Mouse (Mus musculus) hematopoietic stem cell, adult 5-6 weeks (primary cell): ENCODE data around the gene Surf2. TPM values are rescaled to one million over a fixed set of nuclear protein-coding genes. Genes with fewer than 3 reads are reported as not detected.
"Not testable (repeated sequence)": the region's sequence is repeated elsewhere in the genome, so short reads cannot be mapped to it uniquely, and the experiment has no call there.

Experiments
- ATAC-seq, 2 experiments: fragments of 125-278 bp in 1 of 2; replicated peaks in 1 of 2; 2 replicates each; pipeline ENCODE4 v1.8.0; 2016 to 2017; ENCODE audit warnings: inconsistent platforms in 2 of 2, mild to moderate bottlenecking in 2 of 2, moderate number of reproducible peaks in 2 of 2, low read depth in 1 of 2, moderate TSS enrichment in 1 of 2; ENCODE audit not compliant: low FRiP score in 2 of 2, poor library complexity in 2 of 2, severe bottlenecking in 2 of 2, insufficient read depth in 1 of 2, low TSS enrichment in 1 of 2
- total RNA-seq: library from RNA; stranded (forward); fragments of 172-1452, 232-1000 nt; gene quantifications from 2 replicates; pipeline ENCODE4 v1.2.3, GENCODE M21; 2017

Surf2 gene
- 83.3 and 94.2 TPM in 2 replicates for total RNA-seq

DNA sequence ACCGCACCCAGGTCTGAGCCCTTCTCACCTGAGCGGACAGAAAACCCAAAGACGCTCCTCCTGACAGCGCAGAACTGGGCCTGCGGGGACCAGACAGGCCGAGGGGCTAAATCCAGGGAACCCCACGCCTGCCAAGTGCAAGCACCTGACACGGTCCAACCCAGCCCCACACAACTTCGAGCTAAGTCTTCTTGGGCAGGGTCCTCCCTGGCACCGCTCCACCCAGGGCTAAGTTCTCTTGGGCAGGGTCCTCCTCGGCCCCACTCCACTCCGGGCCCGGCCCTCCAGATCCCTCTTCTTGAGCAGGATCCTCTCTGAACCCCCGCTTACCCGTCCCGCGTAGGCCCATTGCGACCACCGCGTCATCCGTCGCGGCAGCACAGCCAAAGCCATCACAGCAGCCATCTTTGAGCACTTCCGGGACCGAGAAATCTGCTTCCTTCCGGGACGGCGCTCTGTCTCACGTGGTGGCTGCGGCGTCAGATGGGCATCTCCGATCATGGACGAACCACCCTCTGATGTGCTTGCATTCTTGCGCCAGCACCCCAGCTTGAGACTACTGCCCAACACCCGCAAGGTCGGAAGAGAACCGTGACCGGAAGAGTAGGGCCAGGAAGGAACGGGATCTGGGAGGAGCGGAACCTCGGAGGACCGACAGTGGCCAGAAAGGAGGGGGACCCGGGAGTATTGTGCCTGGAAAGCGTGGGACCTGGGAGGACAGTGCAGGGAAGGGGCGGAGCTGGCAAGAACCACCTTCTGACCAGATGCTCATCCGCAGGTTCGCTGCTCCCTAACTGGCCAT, at the start of gene Surf2, which contains the start of gene Surf1:
Surf2 (plus strand) TSS at position 441 of the 802 bp plus-strand sequence.
Surf1 (minus strand) TSS at position 604 of the 802 bp plus-strand sequence.
- peak; percentile 85 to 89 for ATAC-seq

DNA sequence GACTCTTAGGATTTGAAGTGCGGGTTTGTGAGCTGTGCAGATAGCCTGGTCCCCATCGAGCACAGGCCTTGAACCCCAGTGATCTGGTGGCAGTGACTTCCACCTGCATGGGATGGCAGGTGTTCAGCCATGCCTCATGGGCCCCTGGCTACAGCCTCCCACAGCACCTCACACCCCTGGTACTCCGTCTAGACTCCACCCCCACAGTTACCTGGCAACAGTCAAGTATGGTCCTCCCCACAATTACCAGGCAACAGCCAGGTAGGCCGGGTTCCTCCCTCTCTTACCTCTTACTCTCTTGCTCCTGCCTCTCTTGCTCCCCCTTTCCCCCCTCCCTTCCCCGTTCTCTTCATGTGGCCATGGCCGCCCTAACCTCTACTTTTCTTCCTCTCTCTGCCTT, 45.5 kb upstream of the Surf2 start:
- ATAC-seq = no peak

DNA sequence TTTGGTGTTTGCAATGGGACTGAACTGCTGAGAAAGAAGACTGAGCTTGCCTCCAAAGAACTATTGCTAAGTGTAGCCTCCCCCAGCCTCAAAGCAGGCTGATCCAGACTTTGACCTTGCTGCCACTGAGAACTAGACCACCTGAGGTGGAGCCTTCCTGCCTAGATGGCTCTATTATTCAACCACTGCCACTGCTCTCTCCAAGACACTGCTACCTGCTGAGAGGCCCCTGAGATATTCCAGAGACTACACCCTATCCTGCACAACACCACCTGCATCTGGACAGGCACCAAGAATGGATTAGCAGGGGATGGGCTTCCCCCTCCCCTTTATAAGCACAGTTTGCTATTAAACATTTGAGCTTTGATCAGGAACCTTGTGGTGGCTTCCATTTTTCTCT, 37.6 kb upstream of the Surf2 start:
- ATAC-seq = no peak

DNA sequence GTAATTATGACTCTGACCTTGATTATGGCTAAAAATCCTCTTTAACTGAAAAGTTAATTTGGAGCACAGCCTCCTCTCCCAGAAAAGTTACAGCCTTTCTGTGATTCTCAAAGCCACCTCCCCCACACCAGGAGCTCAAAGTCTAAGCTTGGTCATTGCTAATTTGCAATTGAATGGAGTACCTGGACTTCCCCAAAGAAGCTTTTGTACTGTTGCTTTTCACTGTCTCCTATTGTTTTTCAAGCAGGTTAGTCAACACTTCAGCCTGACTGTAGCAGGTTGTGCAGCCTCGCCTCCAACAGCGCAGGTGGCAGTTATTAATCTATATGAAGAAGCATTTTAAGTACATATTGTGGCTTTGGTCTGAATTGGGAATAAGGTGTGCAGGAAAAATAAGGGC, 30.6 kb upstream of the Surf2 start:
- not testable (repeated sequence) for ATAC-seq

DNA sequence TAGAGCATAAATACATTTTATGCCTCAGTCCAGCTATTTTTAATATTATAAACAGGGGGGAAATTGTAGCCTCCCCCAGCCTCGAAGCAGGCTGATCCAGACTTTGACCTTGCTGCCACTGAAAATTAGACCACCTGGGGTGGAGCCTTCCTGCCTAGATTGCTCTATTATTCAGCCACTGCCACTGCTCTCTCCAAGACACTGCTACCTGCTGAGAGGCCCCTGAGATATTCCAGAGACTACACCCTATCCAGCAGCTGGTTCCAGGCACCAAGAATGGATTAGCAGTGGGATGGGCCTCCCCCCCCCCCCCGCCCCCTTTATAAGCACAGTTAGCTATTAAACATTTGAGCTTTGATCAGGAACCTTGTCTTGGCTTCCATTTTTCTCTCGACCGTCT, 30.0 kb upstream of the Surf2 start:
- not testable (repeated sequence) for ATAC-seq

DNA sequence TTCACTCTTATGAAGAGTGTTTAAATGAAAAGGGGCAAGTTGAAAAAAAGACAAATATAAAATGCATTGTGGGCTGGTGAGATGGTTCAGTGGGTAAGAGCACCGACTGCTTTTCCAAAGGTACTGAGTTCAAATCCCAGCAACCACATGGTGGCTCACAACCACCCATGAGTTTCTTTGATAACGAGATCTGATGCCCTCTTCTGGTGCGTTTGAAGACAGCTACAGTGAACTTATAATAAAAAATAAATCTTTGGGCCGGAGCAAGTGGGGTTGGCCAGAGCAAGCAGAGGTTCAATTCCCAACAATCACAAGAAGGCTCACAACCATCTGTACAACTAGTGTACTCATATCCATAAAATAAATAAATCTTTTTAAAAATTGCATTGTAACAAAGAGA, 20.3 kb upstream of the Surf2 start:
- ATAC-seq = no peak

DNA sequence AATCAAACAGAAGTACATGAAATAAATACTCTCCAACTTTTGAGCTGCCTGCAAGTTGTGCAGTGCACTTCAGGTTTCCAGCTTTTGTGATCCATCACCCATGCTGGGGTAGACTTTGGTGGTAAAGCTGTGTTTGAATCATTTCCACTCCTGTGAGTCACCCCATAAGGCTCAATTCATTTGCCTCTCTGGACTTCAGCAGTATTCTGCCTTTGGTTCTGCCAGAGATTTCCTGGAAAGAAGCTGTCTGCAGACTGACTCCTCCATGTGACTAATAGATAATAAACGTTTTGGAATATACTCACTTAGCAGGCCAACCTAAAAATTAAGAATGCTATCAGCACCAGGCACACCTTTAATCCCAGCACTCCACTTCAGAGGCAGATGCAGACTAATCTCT, 15.4 kb upstream of the Surf2 start:
- no peak for ATAC-seq

DNA sequence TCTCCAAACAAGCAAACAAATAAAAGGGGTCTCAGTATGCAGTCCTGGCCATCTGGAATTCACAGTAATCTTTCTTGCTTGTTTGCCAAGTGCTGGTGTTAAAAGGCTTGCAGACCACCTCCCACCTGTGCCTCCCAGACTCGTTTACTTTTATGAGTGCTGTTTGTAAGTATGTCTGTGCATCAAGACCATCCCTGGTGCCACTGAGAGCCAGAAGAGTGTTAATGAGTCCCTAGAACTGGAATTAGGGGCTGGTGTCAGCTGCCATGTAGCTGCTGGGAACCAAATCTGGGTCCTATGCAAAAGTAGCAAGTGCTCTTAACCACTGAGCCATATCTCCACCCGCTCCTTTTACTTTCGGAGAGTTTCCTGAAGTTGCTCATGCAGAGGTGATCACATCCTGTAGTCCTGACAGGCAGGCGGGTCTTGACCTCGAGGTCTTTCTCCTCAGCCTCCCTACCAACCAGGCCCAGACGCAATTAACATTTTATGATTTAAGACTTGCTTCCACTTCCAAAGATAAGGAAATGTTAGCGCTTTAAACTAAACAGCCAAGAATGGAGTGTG, 14.2 kb upstream of the Surf2 start:
- ATAC-seq = no peak

DNA sequence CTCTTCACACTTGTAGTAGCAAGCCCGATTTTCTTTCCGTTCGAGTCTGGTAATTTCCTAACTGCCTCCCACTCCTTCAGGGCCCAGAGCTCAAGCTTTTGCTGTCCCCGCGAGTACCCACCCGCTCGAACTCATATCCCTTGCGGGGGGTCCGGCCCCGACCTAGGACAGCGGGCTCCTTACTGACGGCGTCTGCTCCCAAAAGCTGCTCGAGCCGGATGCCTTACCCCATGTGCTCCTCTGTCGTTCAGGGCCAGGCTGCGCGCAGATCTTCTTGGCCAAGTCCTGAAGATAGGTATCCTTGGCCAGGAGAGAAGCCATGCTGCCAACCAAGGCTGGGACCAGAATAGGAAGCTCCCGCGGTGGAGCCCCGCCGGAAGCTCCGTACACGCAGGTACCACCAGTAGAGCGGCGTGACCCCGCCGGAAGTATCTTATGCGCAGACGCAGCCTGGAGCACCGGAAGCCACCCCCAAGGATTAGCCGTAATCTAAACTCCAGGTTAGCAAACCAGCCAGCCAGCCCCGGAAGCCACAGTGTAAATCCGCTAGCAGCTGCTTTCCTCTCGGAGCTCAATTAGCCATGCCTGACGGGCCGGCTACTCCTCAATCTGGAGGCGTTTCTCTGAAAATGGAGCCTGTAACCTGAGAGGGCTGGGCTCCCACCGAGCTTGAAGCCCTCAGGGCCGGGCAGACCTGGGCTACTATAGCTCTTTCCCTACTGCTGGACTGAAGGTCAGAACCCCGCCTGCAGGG, 13.5 kb upstream of the Surf2 start, which contains the start of gene Surf6:
Surf6 (minus strand) TSS at position 413 of the 754 bp plus-strand sequence.
- ATAC-seq = peak; percentile 84 to 94

DNA sequence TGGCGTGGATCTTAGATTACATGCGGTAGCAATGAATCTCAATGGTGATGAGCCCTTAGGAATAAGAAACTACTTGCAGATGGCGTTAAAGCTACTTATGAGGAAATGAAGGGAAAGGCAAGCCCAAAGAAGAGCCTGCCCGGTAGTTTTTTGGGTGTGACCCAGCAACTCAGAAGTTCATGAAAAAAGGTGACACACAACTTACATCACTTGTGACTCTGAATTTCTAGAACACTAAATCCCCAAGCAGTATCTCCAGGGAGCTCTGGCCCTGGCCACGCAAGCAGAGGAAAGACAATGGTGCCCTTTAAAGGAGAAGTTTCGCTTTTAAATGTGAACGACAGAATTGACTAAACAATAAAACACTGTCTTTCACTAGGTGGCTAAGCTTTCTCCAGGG, 12.9 kb upstream of the Surf2 start:
- no peak for ATAC-seq

DNA sequence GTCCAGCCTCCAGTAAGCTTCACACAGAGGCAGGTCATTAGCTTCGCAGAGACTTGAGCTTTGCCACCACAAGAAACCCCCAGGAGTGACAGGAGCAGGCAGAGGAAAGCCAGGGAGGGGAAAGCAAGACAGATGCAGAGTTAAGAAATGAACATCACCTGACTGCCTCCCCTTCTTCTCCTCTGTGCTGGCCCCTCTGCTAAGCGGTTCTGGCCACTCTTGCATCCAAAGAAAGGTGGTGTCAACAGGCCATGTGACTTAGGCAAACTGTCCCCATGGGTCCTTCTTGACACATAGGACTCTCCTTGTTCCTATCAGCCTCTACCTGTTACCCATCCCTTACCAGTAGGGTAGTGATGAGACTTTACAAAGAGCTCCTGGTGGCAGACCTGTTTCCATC, 10.2 kb upstream of the Surf2 start:
- no peak for ATAC-seq

DNA sequence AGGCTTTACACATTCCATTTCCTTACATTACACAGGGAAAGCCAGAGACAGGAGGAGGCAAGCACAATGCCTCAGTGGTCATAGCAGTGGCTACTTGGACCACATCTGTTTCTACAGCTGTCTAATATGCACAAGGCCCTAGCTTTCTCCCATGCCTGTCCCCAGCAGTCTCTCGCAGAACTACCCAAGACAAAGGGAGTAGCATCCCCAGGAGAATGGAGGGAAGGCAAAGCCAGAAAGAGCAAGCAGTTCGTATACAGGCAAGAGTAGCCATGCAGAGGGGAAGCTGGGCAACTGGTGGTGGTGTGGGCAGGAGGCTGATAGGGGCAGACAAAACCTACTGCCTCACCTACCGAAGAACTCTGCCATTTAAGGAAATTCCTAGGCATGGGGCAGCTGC, 9.7 kb upstream of the Surf2 start:
- no peak for ATAC-seq

DNA sequence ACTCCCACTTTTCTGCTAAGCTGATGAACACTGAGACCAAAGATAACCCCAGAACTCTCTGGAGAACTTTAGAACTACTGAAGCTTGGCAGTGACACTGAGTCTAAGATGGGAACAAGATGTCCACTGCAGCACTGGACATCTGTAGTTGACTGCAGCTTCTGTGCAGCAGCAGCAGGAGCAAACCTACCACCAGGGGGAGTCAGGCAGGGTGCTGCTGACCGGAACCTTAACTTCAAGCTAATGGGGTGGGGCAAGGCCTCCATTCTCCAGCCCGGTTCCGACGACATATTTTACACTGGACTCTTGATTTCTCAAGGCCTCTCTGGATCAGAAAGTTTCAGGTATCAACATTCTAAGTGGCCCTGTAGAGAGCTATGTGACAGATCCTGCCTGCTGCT, 9.1 kb upstream of the Surf2 start:
- ATAC-seq = no peak

DNA sequence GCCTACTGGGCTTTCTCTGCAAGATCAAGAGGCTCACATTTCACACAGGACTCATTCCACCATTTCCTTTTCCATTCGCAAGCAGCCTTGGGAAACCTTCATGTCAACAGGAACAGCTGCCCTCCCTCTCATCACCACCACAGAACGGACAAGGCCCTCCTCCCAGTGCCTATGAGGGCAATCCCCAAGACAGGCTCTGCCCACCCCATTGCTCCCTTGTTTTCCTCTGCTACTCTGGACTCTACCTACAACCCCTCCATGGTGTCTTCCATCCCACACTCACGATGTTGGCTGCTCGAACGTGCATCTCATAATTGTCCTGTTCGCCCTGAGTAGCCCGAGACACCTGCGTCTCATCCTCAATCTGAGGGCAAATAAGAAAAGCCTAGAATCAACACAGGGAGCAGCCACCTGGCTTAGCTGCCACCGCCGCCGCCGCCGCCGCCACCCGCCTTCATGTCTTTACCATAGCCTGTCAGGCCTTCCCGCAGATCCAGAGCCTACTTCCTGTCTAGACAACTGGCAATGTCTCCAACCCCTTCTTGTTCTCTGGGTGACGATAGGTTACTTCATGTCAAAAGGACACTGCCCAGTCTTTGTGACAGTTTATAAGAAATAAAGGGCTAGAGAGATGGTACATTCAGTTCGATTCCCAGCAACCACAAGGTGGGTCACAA, 7.3 kb upstream of the Surf2 start:
- no peak for ATAC-seq

DNA sequence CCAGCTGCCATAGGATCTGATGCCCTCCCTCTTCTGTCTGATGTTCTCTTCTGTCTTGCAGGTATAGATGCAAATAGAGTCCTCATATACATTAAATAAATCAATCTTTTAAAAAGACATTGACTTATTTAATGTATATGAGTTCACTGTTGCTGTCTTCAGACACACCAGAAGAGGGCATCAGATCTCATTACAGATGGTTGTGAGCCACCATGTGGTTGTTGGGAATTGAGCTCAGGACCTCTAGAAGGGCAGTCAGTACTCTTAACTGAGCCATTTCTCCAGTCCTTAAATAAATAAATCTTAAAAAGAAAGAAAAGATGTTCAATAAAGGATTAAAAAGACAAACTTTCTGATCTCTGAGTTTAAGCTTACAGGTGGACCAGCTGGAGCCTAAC, 6.8 kb upstream of the Surf2 start:
- ATAC-seq = no peak

DNA sequence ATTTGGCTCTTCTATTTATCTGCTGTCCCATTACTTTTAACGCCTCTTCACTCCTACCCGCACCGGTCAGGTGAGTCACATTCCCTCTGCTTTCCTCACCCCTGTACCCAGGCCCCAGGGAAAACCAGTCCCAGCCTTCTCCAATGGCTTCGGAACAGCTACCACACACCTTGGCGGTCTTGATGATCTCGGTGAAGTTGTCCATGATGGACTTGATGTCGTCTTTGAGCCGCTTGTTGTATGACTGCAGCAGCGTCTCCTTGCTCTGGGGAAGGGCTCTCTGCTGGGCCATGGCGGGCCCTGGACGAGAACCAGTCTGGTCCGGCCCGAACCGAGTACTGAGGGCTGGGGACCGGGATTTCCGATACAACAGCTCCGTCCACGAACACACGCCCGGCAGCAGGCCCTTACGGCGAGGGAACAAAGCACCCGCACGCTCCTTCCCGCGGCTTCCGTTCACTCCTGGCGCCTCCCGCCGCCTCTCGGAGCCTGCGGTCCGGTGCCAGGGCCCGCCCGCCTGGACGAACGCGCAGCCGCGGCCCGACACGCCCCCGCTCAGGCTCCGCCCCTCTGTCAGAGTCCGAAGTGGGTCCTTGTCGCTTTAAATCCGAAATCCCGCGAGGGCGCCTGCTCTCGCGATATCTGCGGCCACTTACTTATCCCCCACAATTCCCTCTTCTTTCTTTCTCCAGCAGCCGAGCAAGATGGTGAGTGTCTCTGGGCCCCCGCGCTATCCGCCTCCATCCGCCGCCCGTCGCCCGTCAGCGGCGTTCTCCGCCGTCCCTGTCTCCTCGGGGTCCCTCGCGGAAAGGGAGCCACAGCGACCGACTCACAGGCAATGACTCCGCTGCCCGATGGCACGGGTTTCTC, 5.8 kb upstream of the Surf2 start, which contains the start of the genes Med22 and Rpl7a:
Med22 (minus strand) TSS at position 554 of the 870 bp plus-strand sequence.
Rpl7a (plus strand) TSS at position 641 of the 870 bp plus-strand sequence.
- ATAC-seq = peak; percentile 69 to 82
